7 mouse cellular contexts compared by ENCODE assay signal in the genomic region with DNA sequence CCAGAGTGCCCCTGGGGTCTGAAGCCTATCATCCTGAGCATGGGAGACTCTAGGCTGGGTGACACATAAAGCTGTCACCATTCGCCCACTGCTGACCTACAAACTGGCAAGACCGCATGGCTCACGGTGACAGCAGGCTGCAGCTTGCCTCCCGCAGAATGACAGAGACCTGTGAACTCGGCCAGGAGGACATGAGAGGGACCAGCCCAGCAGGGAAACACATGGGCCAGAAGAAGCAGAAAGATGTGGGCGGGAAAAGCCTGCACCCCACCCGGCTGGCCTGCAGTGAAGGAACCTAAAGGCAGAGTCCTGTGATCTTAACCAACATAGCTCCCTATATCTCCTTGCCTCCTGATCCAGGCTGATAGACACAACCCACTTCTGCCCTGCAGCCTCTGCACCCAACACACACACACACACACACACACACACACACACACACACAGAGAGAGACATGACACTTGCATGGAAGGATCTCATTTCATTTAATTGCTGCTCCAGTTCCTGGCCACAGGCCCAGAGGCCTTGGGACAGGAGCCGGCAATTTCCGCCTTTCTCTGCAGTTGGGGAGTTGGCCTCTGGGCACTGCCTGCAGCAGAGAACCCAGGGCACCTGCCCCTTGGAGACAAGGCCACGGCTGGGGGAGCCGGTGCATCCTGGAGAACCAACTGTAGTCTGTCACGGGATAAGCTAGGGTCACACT. TPM values are rescaled to one million over a fixed set of nuclear protein-coding genes. Genes with fewer than 3 reads are reported as not detected.
A peak's percentile ranks its signal among the peaks of the same experiment; 100 is the strongest.
DNase-seq lines count a peak whose midpoint lies in the region; ATAC-seq and TF ChIP-seq lines count a peak whose summit lies in the region.

No protein-coding gene starts in this region.

- peak overlapping the region; percentile 26 for H3K27ac ChIP-seq in MEL (ENCODE audit: control insufficient read depth, low read depth, low read length)
- peak overlapping the region; percentile 72 for H3K27ac ChIP-seq in forebrain, embryonic 14.5 days (ENCODE audit: low read depth, low read length)
- no peak overlapping the region; the same call in 1 of the 2 replicates for H3K27ac ChIP-seq in limb, embryonic 11.5 days (replicated peaks; ENCODE audit: low read depth, low read length)
- H3K27ac ChIP-seq in neural tube, embryonic 15.5 days (replicated peaks), result peak overlapping the region; percentile 77

- H3K9me3 ChIP-seq in MEL (replicated peaks; ENCODE audit: insufficient read depth, low read length), result no peaks in the 10 kb centered on the region
- H3K9me3 ChIP-seq in forebrain, embryonic 14.5 days (replicated peaks; ENCODE audit: control insufficient read depth, low read length), result no peaks in the 10 kb centered on the region
- no peaks in the 10 kb centered on the region for H3K9me3 ChIP-seq in limb, embryonic 11.5 days (ENCODE audit: control insufficient read depth, low read length)
- H3K9me3 ChIP-seq in neural tube, embryonic 15.5 days (replicated peaks), result no peaks in the 10 kb centered on the region

- DNase-seq in MEL (ENCODE audit: low read depth, low spot score), result peak; percentile 67
- DNase-seq in adrenal gland, postnatal 14 days, result peak; percentile 93
- peak; percentile 88 for DNase-seq in forebrain, embryonic 14.5 days (ENCODE audit: low spot score)
- no peak for DNase-seq in limb, embryonic 11.5 days (ENCODE audit: low spot score)
- DNase-seq in right cerebral cortex, postnatal 14 days, result no peak

- H3K4me3 ChIP-seq in MEL (ENCODE audit: control insufficient read depth in 1 of 2, insufficient read depth in 1 of 2, low read depth in 2 of 2, low read length in 2 of 2), result no peak overlapping the region
- no peak overlapping the region for H3K4me3 ChIP-seq in forebrain, embryonic 14.5 days (ENCODE audit: low read depth, low read length)
- no peak overlapping the region for H3K4me3 ChIP-seq in limb, embryonic 11.5 days (ENCODE audit: low read depth, low read length)
- no peak overlapping the region for H3K4me3 ChIP-seq in neural tube, embryonic 15.5 days (replicated peaks)

- 29% methylated on average over 12 of the region's 12 CpGs for WGBS in forebrain, embryonic 14.5 days
- WGBS in limb, embryonic 11.5 days, result 23% methylated on average over 12 of the region's 12 CpGs
- 26% methylated on average over 12 of the region's 12 CpGs for WGBS in neural tube, embryonic 15.5 days

- H3K4me2 ChIP-seq in forebrain, embryonic 14.5 days (ENCODE audit: low read length), result no peak overlapping the region
- H3K4me2 ChIP-seq in limb, embryonic 11.5 days (ENCODE audit: low read depth, severe bottlenecking), result peak overlapping the region; percentile 7; the same call in 1 of the 2 replicates
- 0 out of 2 replicates have a peak overlapping the region, but pooled peaks have one; percentile 13 for H3K4me2 ChIP-seq in neural tube, embryonic 15.5 days

- peaks cover 10 to 31% of the 10 kb centered on the region in 2 experiments; a peak in 3 of 4 replicates for H3K4me1 ChIP-seq in MEL (ENCODE audit: control insufficient read depth in 1 of 2, insufficient read depth in 2 of 2, low read length in 2 of 2)
- H3K4me1 ChIP-seq in forebrain, embryonic 14.5 days (ENCODE audit: control insufficient read depth, insufficient read depth, low read length), result peaks cover 55% of the 10 kb centered on the region
- peaks cover 46% of the 10 kb centered on the region for H3K4me1 ChIP-seq in limb, embryonic 11.5 days (ENCODE audit: control insufficient read depth, insufficient read depth, low read length)
- H3K4me1 ChIP-seq in neural tube, embryonic 15.5 days, result peaks cover 91% of the 10 kb centered on the region

- peaks cover 29% of the 10 kb centered on the region for H3K79me2 ChIP-seq in MEL (ENCODE audit: control insufficient read depth, insufficient read depth, low read length, poor library complexity)

- H3K9ac ChIP-seq in MEL (ENCODE audit: control insufficient read depth, low read depth, low read length, poor library complexity, severe bottlenecking), result 0 out of 2 replicates have a peak overlapping the region, but pooled peaks have one; percentile 11
- peak overlapping the region; percentile 33; the same call in 1 of the 2 replicates for H3K9ac ChIP-seq in forebrain, embryonic 14.5 days (ENCODE audit: low read length)
- peak overlapping the region; percentile 12; the same call in 1 of the 2 replicates for H3K9ac ChIP-seq in limb, embryonic 11.5 days (ENCODE audit: low read length)
- H3K9ac ChIP-seq in neural tube, embryonic 15.5 days (replicated peaks), result peak overlapping the region; percentile 18; the same call in 1 of the 2 replicates

- TF ChIP-seq EP300 in MEL (IDR thresholded peaks at IDR 0.05; ENCODE audit: low read depth in 1 of 2, low read length in 2 of 2), result peak in 1 of 2 experiments; percentile 24; a peak in 1 of 4 replicates

- peak; percentile 49 for ATAC-seq in forebrain, embryonic 14.5 days
- ATAC-seq in hematopoietic stem cell, adult 5-6 weeks (replicated peaks in 1 of 2; ENCODE audit: insufficient read depth in 1 of 2, low FRiP score in 2 of 2, low TSS enrichment in 1 of 2, low read depth in 1 of 2, poor library complexity in 2 of 2, severe bottlenecking in 2 of 2), result peak; percentile 24 to 44; a peak in 1 of 4 replicates
- no peak for ATAC-seq in limb, embryonic 11.5 days (ENCODE audit: insufficient number of reproducible peaks, low FRiP score, low TSS enrichment, low read depth)
- no peak for ATAC-seq in neural tube, embryonic 15.5 days (ENCODE audit: low FRiP score)

- no peaks in the 10 kb centered on the region for H3K27me3 ChIP-seq in MEL (ENCODE audit: control insufficient read depth in 1 of 2, insufficient read depth in 2 of 2, low read length in 2 of 2)
- H3K27me3 ChIP-seq in forebrain, embryonic 14.5 days (replicated peaks; ENCODE audit: control insufficient read depth, insufficient read depth, low read length), result no peaks in the 10 kb centered on the region
- no peaks in the 10 kb centered on the region for H3K27me3 ChIP-seq in limb, embryonic 11.5 days (ENCODE audit: control insufficient read depth, insufficient read depth, low read length)
- no peaks in the 10 kb centered on the region for H3K27me3 ChIP-seq in neural tube, embryonic 15.5 days (replicated peaks)

- TF ChIP-seq POLR2A in MEL (IDR thresholded peaks at IDR 0.05; ENCODE audit: control insufficient read depth in 1 of 2, insufficient read depth in 1 of 2, low read depth in 1 of 2, low read length in 2 of 2, poor library complexity in 1 of 2), result no peak

- TF ChIP-seq CTCF in MEL (IDR thresholded peaks at IDR 0.05 in 2 of 3, conservative IDR thresholded peaks at IDR 0.05 in 1 of 3; ENCODE audit: control insufficient read depth in 1 of 3, insufficient read depth in 1 of 3, low read depth in 2 of 3, low read length in 3 of 3, poor library complexity in 1 of 3, severe bottlenecking in 1 of 3), result no peak

- H3K36me3 ChIP-seq in MEL (ENCODE audit: control insufficient read depth in 1 of 2, insufficient read depth in 2 of 2, low read length in 2 of 2), result peaks cover 0 to 28% of the 10 kb centered on the region in 2 experiments; a peak in 2 of 4 replicates
- 0 out of 2 replicates have a peak, but pooled peaks cover 2% of the 10 kb centered on the region for H3K36me3 ChIP-seq in forebrain, embryonic 14.5 days (ENCODE audit: control insufficient read depth, insufficient read depth, low read length)
- no peaks in the 10 kb centered on the region for H3K36me3 ChIP-seq in limb, embryonic 11.5 days (ENCODE audit: control insufficient read depth, insufficient read depth, low read length)
- H3K36me3 ChIP-seq in neural tube, embryonic 15.5 days, result no peaks in the 10 kb centered on the region

- no peak for TF ChIP-seq RAD21 in MEL (IDR thresholded peaks at IDR 0.05; ENCODE audit: low read depth, low read length)

TF ChIP-seq in MEL, 35 proteins besides CTCF, POLR2A, EP300 and RAD21:
- TF ChIP-seq ZC3H11A (IDR thresholded peaks at IDR 0.05; ENCODE audit: low read depth, low read length) (no peak), TBP (IDR thresholded peaks at IDR 0.05; ENCODE audit: low read depth, low read length) (no peak), MXI1 (IDR thresholded peaks at IDR 0.05; ENCODE audit: low read depth, low read length) (peak; percentile 44; the same call in 1 of the 2 replicates), NELFE (IDR thresholded peaks at IDR 0.05; ENCODE audit: low read depth, low read length) (0 out of 2 replicates have a peak, but pooled peaks have one; percentile 2), TCF12 (IDR thresholded peaks at IDR 0.05; ENCODE audit: low read depth, low read length) (peak; percentile 59), ETS1 (IDR thresholded peaks at IDR 0.05; ENCODE audit: low read depth, low read length) (peak; percentile 67), ZMIZ1 (IDR thresholded peaks at IDR 0.05; ENCODE audit: low read depth, low read length) (no peak), ELF1 (IDR thresholded peaks at IDR 0.05; ENCODE audit: low read depth, low read length) (0 out of 2 replicates have a peak, but pooled peaks have one; percentile 37), NRF1 (IDR thresholded peaks at IDR 0.05; ENCODE audit: insufficient read depth, low read depth, low read length, poor library complexity, severe bottlenecking) (no peak), MAZ (IDR thresholded peaks at IDR 0.05; ENCODE audit: low read depth, low read length) (no peak)

RNA-seq across cellular contexts. Expression of a gene that starts 14.4 kb away (rescaled TPM):
- 5.0 and 7.7 TPM in 2 replicates for total RNA-seq in MEL (2012; rRNA removed)
- 10 to 100 TPM in 1 of 2 experiments, not detected in 1; 46.8 TPM for polyA plus RNA-seq in MEL (2012; ENCODE audit: insufficient read depth in 1 of 2, insufficient read length in 2 of 2, low read depth in 1 of 2, low replicate concordance in 2 of 2, missing spikeins in 1 of 2)
- 165 and 192 TPM in 2 replicates for total RNA-seq in adrenal gland, postnatal 14 days (2021)
- polyA plus RNA-seq in forebrain, embryonic 14.5 days (2014; fragmentation: Nextera tagmentation; extraction: Ambion mirVana), result 15.1 and 22.3 TPM in 2 replicates
- 10.7 and 13.4 TPM in 2 replicates for total RNA-seq in hematopoietic stem cell, adult 5-6 weeks (2017)
- polyA plus RNA-seq in limb, embryonic 11.5 days (2014; fragmentation: Nextera tagmentation; extraction: Ambion mirVana), result 23.6 and 24.3 TPM in 2 replicates
- polyA plus RNA-seq in neural tube, embryonic 15.5 days (2015; fragmentation: Nextera tagmentation; extraction: Ambion mirVana), result 24.2 and 28.5 TPM in 2 replicates

Comparison
In these comparisons a context has a peak if more than half of its experiments do, and no peak if none do; other contexts are left out.
1. DNase-seq: peak in MEL (single experiment), adrenal gland, postnatal 14 days (single experiment) and forebrain, embryonic 14.5 days (single experiment); none in limb, embryonic 11.5 days (single experiment) and right cerebral cortex, postnatal 14 days (single experiment).
2. ATAC-seq: peak in forebrain, embryonic 14.5 days (single experiment) and hematopoietic stem cell, adult 5-6 weeks (2 of 2); none in limb, embryonic 11.5 days (single experiment) and neural tube, embryonic 15.5 days (single experiment).
3. Peak in every context shown above with its lines, with median percentiles within 50 percentile points of each other: H3K9ac ChIP-seq.